Mouse (Mus musculus) midbrain, embryonic 14.5 days (tissue): ENCODE data around the gene Fam149a. TPM values are rescaled to one million over a fixed set of nuclear protein-coding genes. Genes with fewer than 3 reads are reported as not detected.

Source experiments
- ATAC-seq: fragments of 200-750 bp; cut with Nextera tagmentation; 2 replicates; pipeline ENCODE4 v1.8.0; 2017; ENCODE audit warnings: moderate number of reproducible peaks, moderate library complexity; ENCODE audit not compliant: low FRiP score, low TSS enrichment
- DNase-seq: peaks from one replicate; pipeline ENCODE4 v3.0.0-alpha.2; 2015
- H3K27ac ChIP-seq: fragments of 300-500 bp; sonication (generic); replicated peaks from 2 replicates; pipeline ENCODE4 v1.5.1; 2014; ENCODE audit warnings: mild to moderate bottlenecking, low read depth, low read length, moderate library complexity
- H3K27me3 ChIP-seq: fragments of 300-500 bp; sonication (generic); 2 replicates; pipeline ENCODE4 v1.6.1; 2014; ENCODE audit warnings: low read length, control low read depth, mixed read lengths; ENCODE audit not compliant: control insufficient read depth, insufficient read depth
- H3K36me3 ChIP-seq: fragments of 300-500 bp; sonication (generic); 2 replicates; pipeline ENCODE4 v1.6.1; 2014; ENCODE audit warnings: low read length, control low read depth; ENCODE audit not compliant: control insufficient read depth, insufficient read depth
- H3K4me1 ChIP-seq: fragments of 300-500 bp; sonication (generic); 2 replicates; pipeline ENCODE4 v1.6.1; 2014; ENCODE audit warnings: mild to moderate bottlenecking, antibody characterized with exemption, low read length, control low read depth; ENCODE audit not compliant: control insufficient read depth, insufficient read depth
- H3K4me2 ChIP-seq: fragments of 300-500 bp; sonication (generic); 2 replicates; pipeline ENCODE4 v1.6.1; 2014; ENCODE audit warnings: mild to moderate bottlenecking, low read length, moderate library complexity
- H3K4me3 ChIP-seq: fragments of 300-500 bp; sonication (generic); replicated peaks from 2 replicates; pipeline ENCODE4 v1.5.1; 2014; ENCODE audit warnings: low read depth, low read length
- H3K9ac ChIP-seq: fragments of 300-500 bp; sonication (generic); replicated peaks from 2 replicates; pipeline ENCODE4 v1.6.1; 2014; ENCODE audit warnings: mild to moderate bottlenecking, low read length, moderate library complexity
- H3K9me3 ChIP-seq: fragments of 300-500 bp; sonication (generic); 2 replicates; pipeline ENCODE4 v1.6.1; 2016; ENCODE audit warnings: low read length, control low read depth, mixed read lengths; ENCODE audit not compliant: control insufficient read depth
- WGBS: fragments of 180-500 bp; shearing (Covaris S2); extraction: QIAGEN DNeasy Blood & Tissue Kit; methylation state at CpG from one replicate; pipeline ENCODE4 v1.1.7; 2014; 5-methylcytosine and 5-hydroxymethylcytosine counted together
- polyA plus RNA-seq: library from polyadenylated mRNA; unstranded; fragments of >200 nt; fragmentation: Nextera tagmentation; extraction: Ambion mirVana; gene quantifications from 2 replicates; pipeline ENCODE4 v1.2.1, GENCODE M21; 2014

Gene Fam149a
- polyA plus RNA-seq, 1 experiment from 2014 or later, result 8.7 TPM

GRCm38 (mm10) chr8:45291790-45292189 is 90.3 kb downstream of the Fam149a start:
- Histone ChIP-seq H3K27ac (no peak overlapping the region), H3K4me3 (no peak overlapping the region), H3K36me3 (no peaks in the 10 kb centered on the region), H3K9me3 (no peaks in the 10 kb centered on the region), H3K4me2 (no peak overlapping the region), H3K9ac (no peak overlapping the region), H3K27me3 (no peaks in the 10 kb centered on the region), H3K4me1 (no peaks in the 10 kb centered on the region)
- 80% methylated on average over 2 of the region's 2 CpGs for WGBS
- no peak for ATAC-seq
- no peak for DNase-seq

Other genes with a start within 250 kb of the Fam149a start
- gene F11, start 120.3 kb downstream of the Fam149a start, polyA plus RNA-seq, result 0.12 TPM in 1 of 2 replicates, not detected in the other
- not detected in 2 replicates for gene Klkb1, start 87.4 kb downstream of the Fam149a start, polyA plus RNA-seq
- not detected in 2 replicates for gene Gm45753, start 73.8 kb downstream of the Fam149a start, polyA plus RNA-seq
- 1.4 and 1.7 TPM in 2 replicates for gene Cyp4v3, start 49.1 kb downstream of the Fam149a start, polyA plus RNA-seq
- 0.65 and 2.0 TPM in 2 replicates for gene Tlr3, start 28.8 kb upstream of the Fam149a start, polyA plus RNA-seq
- gene Sorbs2, start 125.5 kb upstream of the Fam149a start, polyA plus RNA-seq, result 72.4 and 81.5 TPM in 2 replicates